Mouse (Mus musculus): ENCODE measurements around the gene Dnajc5g.

DNA sequence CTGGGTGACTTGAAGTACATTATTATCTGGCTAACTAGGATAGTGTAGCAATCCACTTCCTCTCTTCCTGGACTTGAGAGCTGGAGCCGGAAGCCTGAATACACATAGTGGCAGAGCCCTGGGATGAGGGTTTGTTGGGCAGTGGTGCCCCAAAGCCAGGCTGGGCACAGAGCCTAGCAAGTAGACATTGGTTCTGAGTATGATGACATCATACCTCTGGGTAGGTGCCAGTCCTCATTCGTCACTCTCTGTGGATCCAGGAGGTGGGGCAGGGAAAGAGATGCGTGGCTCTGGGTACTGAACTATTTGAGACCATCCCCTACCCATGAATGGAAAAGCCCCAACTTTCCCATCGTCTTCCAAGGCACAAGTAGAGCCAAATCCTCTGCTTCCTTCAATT lies 43.7 kb downstream of the Dnajc5g start:
- TF ChIP-seq CTCF (IDR thresholded peaks at IDR 0.05; ENCODE audit: low read depth) (no peak), EP300 (optimal IDR thresholded peaks at IDR 0.05) (no peak)
